Mouse (Mus musculus) forelimb bud, embryonic 11.5 days (tissue): ENCODE measurements around the gene Plac8.
A peak's percentile ranks its signal among the peaks of the same experiment; 100 is the strongest.

Experiments
- DNase-seq: peaks from one replicate; pipeline ENCODE4 v3.0.0-alpha.2; 2012; ENCODE audit warnings: low read depth, low spot score

The Plac8 gene

GRCm38 (mm10) chr5:100546294-100547080, 25.6 kb downstream of the Plac8 start:
- no peak for DNase-seq

DNA sequence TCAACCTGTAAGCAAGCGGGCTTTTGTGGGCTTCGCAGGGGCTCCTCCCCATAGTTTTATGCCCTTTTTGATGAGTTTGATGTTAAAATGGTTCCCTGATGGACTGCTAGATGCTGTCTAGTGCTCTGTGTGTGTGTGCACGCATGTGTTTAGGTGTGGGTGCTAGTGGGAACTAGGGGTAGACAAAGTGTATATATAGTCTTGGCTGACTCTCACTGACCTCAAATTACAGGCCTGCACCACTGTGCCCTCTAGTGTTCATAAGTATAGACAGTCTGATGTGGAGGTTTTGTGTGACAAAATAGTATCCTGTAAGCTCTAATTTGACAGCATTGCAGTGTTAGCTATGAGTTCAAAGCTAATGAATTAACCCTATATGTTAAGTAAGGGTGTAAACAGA, 35.4 kb downstream of the Plac8 start:
- DNase-seq: peak; percentile 35

GRCm38 (mm10) chr5:100535826-100536225, 36.2 kb downstream of the Plac8 start:
- no peak for DNase-seq

DNA sequence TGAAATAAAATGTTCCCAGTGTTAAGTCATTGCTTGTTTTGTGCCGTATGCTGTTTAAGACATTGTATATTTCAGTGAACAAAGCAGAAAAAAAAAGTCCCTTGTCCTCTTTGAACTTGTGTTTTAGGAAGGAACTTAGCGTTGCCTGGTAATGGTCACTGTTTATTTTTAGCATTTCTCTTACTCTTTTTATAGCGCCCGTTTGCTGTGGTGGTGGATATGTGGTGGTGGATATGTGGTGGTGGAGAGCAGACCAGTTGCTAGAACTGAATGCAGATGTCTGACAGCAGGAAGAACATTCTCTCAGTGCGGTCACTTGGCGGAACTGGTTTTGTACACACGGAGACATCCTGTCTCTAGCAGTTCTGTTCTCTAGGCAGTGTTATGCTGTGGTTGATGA, 45.9 kb downstream of the Plac8 start:
- no peak for DNase-seq

GRCm38 (mm10) chr5:100525620-100526019, 46.4 kb downstream of the Plac8 start:
- DNase-seq: no peak

GRCm38 (mm10) chr5:100524921-100525320, 47.1 kb downstream of the Plac8 start:
- no peak for DNase-seq

- DNase-seq: no peak
Measured at GRCm38 (mm10) chr5:100523331-100523730, 48.7 kb downstream of the Plac8 start.

GRCm38 (mm10) chr5:100520223-100520622, 51.8 kb downstream of the Plac8 start:
- no peak for DNase-seq

GRCm38 (mm10) chr5:100519027-100519411, 53.0 kb downstream of the Plac8 start:
- DNase-seq: no peak

GRCm38 (mm10) chr5:100518049-100519026, 53.7 kb downstream of the Plac8 start, which contains the start of gene Cops4:
TSS of gene Cops4 (plus strand) at chr5:100518309.
- DNase-seq: peak; percentile 99

GRCm38 (mm10) chr5:100512576-100512975, 59.5 kb downstream of the Plac8 start:
- no peak for DNase-seq

- no peak for DNase-seq
Measured at GRCm38 (mm10) chr5:100509247-100509646, 62.8 kb downstream of the Plac8 start.
